Mouse (Mus musculus): Measurements from ENCODE around the gene Arhgap8. TPM values are rescaled to one million over a fixed set of nuclear protein-coding genes. Genes with fewer than 3 reads are reported as not detected.

Gene Arhgap8
- total RNA-seq, 2 experiments from 2014 or later: 0.28 TPM

DNA sequence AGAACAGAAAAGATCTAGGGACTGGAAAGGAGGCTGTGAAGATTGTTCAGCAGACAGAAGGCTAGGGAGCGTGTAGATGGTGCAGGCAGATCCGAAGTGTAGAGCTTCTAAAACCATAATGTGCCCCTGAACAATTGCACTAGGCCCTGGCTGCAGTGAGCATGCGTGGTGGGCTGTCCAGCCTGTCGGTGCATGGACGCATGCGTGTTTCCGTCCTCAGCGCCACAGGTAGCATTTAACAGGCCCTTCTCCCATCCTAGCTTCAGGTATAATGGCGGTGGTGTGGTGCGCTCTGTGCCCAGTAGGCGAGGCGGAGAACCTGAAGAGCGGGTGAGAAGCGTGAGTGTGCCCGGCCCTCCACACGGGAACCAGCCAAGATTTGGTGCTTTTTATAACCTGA is 65.0 kb downstream of the Arhgap8 start:
- no peak for DNase-seq (ENCODE audit: low spot score in 2 of 2)

DNA sequence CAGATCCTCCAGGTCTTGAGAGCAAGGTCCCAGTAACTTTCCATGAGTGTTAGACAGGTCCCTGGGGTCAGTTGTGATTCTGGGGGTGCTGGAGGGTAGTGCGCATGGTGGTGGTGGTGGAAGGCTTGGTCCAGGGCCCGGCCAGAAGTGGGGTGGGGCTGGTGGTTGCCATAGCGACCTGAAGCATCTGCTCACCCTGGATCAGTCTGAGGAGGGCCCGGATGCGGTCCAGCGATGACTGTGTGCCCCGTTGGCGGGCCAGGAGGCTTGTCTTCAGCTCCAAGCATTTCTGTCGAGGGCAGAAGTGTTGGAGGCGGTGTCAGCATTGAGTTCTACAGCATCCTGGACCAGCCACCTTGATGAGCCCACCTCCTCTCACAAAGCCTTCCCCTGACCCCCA is 67.3 kb downstream of the Arhgap8 start:
- DNase-seq (ENCODE audit: low spot score in 2 of 2): no peak

DNA sequence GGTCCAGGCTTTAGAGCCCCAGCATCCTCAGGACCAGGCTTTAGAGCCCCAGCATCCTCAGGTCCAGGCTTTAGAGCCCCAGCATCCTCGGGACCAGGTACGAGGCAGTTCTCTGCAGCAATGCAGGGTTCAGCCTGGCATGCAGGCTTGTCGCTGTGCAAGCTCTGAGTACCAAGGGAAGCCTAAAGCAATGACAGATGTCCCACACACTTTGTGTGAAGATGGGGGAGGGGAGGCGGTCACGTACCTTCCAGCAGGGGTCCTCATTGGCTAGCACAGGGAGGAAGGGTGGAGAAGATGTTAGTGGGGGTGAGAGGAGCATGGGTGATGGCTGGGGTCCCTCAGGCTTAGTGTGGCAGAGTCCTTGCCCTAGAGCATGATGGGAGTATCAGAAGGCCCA is 73.8 kb downstream of the Arhgap8 start:
- DNase-seq (ENCODE audit: low spot score in 2 of 2): no peak

DNA sequence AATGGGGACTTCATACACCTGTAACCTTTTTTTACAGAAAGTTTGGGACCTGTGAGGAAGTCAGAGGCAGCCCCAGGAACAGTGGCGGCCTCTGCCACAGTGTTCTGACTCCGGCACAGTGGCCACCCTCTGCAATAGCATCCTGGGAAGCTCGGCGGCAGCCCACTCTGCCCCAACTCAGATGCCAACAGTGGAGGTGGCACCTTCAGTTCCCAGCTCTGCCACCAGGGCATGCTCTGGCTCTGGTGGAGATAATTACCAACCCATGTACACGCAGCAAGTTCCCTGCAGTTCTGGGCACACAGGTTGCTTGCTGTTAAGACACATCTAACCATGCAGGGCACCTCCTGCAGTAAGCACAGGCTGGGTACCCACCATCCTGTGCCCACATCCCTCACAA is 80.3 kb downstream of the Arhgap8 start:
- no peak for DNase-seq (ENCODE audit: low spot score in 2 of 2)

DNA sequence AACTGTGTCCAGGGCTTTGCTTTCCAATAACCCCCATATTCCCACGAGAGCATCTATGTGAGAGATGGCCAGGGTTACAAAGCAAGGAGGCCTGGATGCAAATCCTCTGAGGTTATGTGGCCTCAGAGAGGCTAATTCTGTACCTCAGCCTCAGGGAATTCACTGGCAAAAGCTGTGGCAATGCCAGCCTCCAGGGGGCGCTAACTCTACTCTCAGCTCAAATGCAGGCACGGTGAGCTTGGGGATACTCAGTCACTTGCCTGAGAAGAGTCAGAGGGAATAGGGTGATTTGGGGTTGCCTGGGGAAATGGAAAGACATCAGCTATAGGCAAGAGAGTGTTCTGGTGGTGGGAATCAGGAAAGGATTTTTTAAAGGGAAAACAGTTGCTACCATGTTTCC is 83.8 kb downstream of the Arhgap8 start:
- peak; percentile 76 to 77 for DNase-seq (ENCODE audit: low spot score in 2 of 2)

GRCm38 (mm10) chr15:84809275-84809952 is 89.6 kb downstream of the Arhgap8 start:
- DNase-seq (ENCODE audit: low spot score in 2 of 2): no peak

DNA sequence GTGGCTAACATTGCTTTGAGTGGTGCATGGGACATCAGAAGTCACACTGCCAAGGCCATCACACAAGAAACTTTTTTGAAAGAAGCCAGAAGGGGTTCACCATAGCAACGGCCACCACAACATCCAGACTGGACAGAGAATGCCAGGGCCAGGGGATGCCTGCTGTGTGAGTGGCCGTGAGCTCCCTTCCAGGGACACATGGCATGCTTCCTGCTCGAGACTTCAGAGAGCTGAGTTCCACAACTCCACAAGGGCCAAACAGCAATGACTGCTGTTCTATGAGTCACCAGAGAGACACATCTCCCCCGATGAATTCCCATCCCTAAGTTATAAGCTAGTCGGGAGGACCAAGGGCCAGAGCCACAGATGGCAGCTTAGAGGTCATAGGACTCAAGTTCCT is 91.3 kb downstream of the Arhgap8 start:
- DNase-seq (ENCODE audit: low spot score in 2 of 2): no peak

GRCm38 (mm10) chr15:84812831-84813357 is 93.0 kb downstream of the Arhgap8 start:
- DNase-seq (ENCODE audit: low spot score in 2 of 2): peak in 1 of 2 experiments; percentile 13

GRCm38 (mm10) chr15:84815171-84815570 is 95.3 kb downstream of the Arhgap8 start:
- no peak for DNase-seq (ENCODE audit: low spot score in 2 of 2)

GRCm38 (mm10) chr15:84817589-84817988 is 97.7 kb downstream of the Arhgap8 start:
- DNase-seq (ENCODE audit: low spot score in 2 of 2): no peak

- no peak for DNase-seq (ENCODE audit: low spot score in 2 of 2)
Measured at GRCm38 (mm10) chr15:84818284-84818683, 98.4 kb downstream of the Arhgap8 start.

GRCm38 (mm10) chr15:84820811-84821210 is 101.0 kb downstream of the Arhgap8 start:
- DNase-seq (ENCODE audit: low spot score in 2 of 2): peak; percentile 54 to 56

Other genes with a start within 250 kb of the Arhgap8 start
- 10 to 100 TPM; 49.2 to 50.3 TPM for gene Rtl6, start 162.2 kb upstream of the Arhgap8 start, total RNA-seq (2021)
- gene Prr5, start 50.4 kb upstream of the Arhgap8 start, total RNA-seq (2021): 10 to 100 TPM in 1 of 2 experiments, 1 to 10 TPM in 1; 9.2 to 10.8 TPM
- 10 to 100 TPM; 19.1 to 21.3 TPM for gene Phf21b, start 136.0 kb downstream of the Arhgap8 start, total RNA-seq (2021)
- 1 to 10 TPM; 1.1 TPM for gene Gm29666, start 200.0 kb downstream of the Arhgap8 start, total RNA-seq (2021)
- 10 to 100 TPM; 30.6 to 33.4 TPM for gene Nup50, start 203.4 kb downstream of the Arhgap8 start, total RNA-seq (2021)